Mouse (Mus musculus): ENCODE measurements around the gene Pacs1.
"Not testable (repeated sequence)": the region's sequence is repeated elsewhere in the genome, so short reads cannot be mapped to it uniquely, and the experiment has no call there.

The Pacs1 gene

GRCm38 (mm10) chr19:5268875-5269274 lies 4.0 kb downstream of the Pacs1 start:
- no peak for DNase-seq (ENCODE audit: low read depth in 1 of 2, low spot score in 2 of 2)

DNA sequence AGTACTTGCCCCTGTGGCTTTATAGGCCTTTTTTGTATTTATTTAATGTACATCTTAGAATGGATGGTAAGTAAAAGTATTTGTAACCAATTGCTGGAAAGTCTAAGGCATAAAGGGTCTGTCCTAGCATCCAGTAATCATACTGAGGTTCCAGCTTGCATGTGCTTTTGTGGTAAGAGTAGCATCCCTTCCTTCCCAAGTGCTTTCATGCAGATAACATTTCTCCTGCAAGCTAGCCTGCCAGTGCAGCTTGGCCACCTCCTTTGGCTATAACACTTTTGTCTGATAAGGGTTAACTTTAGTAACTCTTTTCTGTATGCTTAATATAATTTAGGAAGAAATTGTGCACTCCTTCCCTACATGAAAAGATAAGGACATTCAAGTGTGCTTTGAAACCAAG lies 4.9 kb downstream of the Pacs1 start:
- DNase-seq (ENCODE audit: low read depth in 1 of 2, low spot score in 2 of 2): no peak

DNA sequence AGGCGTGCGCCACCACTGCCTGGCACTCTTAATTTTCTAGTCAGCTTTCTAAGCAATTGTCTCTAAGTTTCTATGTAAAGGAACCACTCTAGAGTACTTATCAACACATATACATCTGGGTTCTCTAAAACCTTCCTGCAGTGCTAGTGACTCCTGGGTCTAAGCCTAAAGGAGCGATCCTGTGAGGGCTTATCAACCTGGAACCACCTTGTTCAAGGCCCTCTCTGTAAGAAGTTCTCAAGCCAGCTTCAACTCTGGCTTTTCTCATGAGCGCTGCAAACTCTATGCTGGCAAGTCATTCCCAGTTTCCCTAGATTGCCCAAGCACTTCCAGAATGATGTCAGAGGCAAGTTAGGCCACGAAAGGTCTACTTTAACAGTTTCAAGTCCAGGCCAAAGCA lies 5.9 kb downstream of the Pacs1 start:
- no peak for DNase-seq (ENCODE audit: low read depth in 1 of 2, low spot score in 2 of 2)

- DNase-seq (ENCODE audit: low read depth in 1 of 2, low spot score in 2 of 2): peak in 1 of 2 experiments; percentile 13
Measured at GRCm38 (mm10) chr19:5257140-5257539, 15.8 kb downstream of the Pacs1 start.

DNA sequence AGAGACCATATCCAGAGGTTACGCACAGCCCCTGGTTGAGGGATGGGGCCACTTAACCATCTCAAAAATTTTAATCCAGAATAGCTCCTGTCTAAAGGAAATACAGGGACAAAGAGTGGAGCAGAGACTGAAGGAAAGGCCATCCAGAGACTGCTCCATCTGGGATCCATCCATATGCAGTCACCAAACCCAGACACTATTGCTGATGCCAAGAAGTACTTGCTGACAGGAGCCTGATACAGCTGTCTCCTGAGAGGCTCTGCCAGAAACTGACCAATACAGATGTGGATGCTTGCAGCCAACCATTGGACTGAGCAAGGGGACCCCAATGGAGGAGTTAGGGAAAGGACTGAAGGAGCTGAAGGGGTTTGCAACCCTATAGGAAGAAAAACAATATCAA lies 35.9 kb downstream of the Pacs1 start:
- DNase-seq (ENCODE audit: low read depth in 1 of 2, low spot score in 2 of 2): not testable (repeated sequence)

- DNase-seq (ENCODE audit: low read depth in 1 of 2, low spot score in 2 of 2): no peak
Measured at GRCm38 (mm10) chr19:5232696-5233095, 40.2 kb downstream of the Pacs1 start.

DNA sequence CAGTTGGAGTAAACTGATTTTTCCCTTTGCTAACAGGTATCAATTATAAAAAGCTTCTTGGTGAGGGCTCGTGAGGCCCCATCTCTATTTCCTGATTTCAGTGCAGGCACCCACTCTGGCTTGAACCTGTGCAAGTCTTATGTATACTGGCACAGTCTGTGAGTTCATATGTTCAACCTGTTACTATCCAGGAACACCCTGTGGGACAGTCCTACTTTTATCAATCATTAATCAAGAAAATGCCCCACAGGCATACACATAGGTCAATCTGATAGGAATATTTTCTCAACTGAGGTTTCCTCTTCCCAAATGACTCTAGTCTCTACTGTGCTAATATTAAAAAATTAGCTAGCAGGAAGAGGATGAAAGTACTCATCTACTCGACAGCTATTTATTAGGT lies 42.8 kb downstream of the Pacs1 start:
- DNase-seq (ENCODE audit: low read depth in 1 of 2, low spot score in 2 of 2): no peak

DNA sequence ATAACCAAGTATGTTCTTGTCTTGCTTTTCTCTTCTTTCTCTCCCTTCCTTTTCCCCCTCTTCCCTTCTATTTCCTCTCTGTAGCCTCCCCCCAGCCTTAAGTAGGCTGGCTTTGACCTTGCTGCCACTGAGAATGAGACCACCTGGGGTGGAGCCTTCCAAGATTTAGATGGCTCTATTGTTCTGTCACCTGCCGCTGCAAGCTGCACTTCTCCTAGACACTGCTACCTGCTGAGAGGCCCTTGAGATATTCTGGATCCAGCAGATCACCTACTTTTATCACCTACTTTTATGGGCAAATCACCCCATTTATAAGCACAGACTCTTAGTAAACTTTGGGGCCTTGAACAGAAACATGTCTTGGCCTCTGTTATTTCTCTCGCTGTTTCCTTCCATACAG lies 48.3 kb downstream of the Pacs1 start:
- DNase-seq (ENCODE audit: low read depth in 1 of 2, low spot score in 2 of 2): no peak

- DNase-seq (ENCODE audit: low read depth in 1 of 2, low spot score in 2 of 2): no peak
Measured at GRCm38 (mm10) chr19:5224077-5224476, 48.8 kb downstream of the Pacs1 start.

DNA sequence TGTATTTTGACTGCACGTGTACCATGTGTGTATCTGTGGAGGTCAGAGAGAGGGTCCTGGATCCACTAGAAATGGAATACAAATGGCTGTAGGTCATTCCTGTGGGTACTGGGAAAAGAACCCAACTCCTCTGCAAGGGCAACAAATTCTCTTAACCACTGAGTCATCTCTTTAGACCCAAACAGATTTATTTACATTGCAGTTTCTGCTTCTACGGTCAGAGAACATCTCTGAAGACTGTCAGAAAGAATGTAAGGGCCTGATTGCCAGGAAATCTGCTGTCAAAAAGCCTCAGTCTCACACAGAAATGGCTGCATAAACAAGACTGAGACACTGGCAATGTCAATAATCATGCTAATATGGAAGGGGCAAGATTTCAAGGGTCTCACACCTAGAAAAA lies 51.0 kb downstream of the Pacs1 start:
- no peak for DNase-seq (ENCODE audit: low read depth in 1 of 2, low spot score in 2 of 2)

DNA sequence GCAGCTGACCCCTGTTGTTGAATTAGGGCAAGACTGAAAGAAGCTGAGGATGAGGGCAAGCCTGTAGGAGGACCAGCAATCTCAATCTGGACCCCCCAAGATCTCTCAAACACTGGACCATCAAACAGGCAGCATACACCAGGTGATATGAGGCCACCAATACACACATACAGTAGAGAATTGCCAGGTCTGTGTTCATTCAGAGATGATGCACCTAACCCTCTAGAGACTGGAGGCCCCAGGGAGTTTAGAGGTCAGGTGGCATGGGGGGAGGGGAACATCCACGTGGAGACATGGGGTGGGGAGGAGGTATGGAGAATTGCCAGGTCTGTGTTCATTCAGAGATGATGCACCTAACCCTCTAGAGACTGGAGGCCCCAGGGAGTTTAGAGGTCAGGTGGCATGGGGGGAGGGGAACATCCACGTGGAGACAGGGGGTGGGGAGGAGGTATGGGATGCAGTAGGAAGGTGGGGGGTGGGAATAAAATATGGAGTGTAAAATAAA lies 51.6 kb downstream of the Pacs1 start:
- not testable (repeated sequence) for DNase-seq (ENCODE audit: low read depth in 1 of 2, low spot score in 2 of 2)

DNA sequence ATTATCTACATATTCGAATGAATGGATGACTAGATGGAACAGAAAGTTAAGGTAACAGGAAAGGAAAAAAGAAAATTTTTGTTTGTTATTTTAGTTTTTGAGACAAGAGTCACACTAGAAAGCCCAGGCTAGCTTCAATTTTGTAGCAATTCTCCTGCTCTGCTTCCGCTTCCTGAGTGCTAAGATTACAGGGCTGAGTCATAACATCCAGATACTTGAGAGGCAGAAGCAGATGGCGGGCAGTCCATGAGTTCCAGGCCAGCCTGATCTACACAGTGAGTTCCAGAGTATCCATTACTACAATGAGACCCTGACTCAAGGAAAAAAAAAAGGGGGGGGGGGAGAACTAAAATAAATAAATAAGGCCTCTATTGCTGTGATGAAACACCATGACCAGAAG lies 52.5 kb downstream of the Pacs1 start:
- no peak for DNase-seq (ENCODE audit: low read depth in 1 of 2, low spot score in 2 of 2)

DNA sequence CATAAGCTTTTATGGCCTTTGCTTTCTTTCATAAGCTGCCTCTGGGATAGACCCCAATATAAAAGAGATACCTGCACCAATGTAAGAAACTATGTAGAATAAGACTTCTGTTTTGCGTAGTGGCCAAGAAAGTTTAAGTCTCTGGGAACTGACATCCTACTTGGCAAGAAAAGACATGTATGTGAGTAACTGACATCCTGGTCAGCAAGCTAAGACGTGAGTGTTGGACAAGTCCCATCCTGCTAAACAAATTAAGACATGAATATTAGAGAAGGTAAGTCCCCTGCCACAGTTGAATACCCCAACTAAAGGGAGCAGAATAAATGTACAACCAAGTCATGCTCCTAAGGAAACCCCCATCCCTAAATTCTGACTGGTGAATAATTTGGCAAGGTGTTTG lies 71.2 kb downstream of the Pacs1 start:
- DNase-seq (ENCODE audit: low read depth in 1 of 2, low spot score in 2 of 2): no peak

GRCm38 (mm10) chr19:5200617-5201016 lies 72.3 kb downstream of the Pacs1 start:
- DNase-seq (ENCODE audit: low read depth in 1 of 2, low spot score in 2 of 2): not testable (repeated sequence)

DNA sequence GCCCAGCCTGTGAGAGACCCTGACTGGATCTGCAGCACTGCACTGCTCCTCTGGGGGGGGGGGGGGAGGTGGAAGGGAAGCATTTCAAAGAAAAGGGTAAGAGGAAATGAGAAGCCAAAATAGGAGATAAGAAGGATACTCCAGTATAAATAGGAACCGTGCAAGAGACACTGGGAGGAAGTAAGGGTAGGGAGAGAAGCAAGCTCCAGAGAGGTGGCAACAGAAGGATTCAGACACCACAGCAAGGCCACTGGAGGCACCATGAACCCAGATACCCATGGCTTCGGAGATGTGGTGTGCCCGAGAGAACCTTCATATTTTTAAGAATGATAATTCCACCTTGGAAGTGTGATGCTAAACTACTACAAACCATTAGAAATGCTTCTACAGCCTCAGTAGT lies 74.4 kb downstream of the Pacs1 start:
- DNase-seq (ENCODE audit: low read depth in 1 of 2, low spot score in 2 of 2): no peak

- DNase-seq (ENCODE audit: low read depth in 1 of 2, low spot score in 2 of 2): no peak
Measured at GRCm38 (mm10) chr19:5195417-5196035, 77.4 kb downstream of the Pacs1 start.

DNA sequence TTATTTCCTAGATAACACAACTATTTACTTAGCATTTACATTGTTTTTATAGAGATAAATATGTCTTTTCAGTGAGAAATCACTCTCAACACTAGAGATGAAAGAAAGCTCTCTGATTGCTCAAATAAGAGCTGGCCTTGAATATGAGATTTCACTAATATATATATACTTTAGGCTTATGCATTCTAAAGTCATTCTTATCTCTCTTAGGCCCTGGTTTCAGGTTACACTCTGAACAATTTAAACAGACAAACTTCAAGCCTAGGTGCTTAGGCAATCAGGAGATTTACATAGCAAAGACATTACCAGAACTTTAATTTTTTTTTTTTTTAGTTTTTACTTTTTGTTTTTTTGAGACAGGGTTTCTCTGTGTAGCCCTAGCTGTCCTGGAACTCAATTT lies 80.5 kb downstream of the Pacs1 start:
- DNase-seq (ENCODE audit: low read depth in 1 of 2, low spot score in 2 of 2): no peak

DNA sequence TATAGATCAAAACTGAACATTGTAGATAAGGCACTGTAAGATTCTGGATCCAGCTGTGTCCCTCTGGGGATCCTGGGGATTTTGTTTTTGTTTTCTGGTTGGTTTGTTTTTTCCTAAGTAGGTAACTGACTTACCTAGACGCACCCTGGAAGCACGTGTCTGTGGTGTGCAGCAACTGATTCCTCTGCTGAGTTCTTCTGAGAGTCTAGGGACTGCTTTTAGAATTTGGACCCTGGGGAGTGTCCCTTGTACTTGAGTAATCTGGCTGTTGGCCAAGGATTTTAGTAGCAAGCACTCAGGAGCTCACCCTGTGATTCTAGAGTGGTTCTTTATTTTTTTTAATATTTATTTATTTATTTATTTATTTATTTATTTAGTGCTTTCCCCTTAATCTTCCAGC lies 85.5 kb downstream of the Pacs1 start:
- DNase-seq (ENCODE audit: low read depth in 1 of 2, low spot score in 2 of 2): no peak

GRCm38 (mm10) chr19:5181926-5182325 lies 91.0 kb downstream of the Pacs1 start:
- DNase-seq (ENCODE audit: low read depth in 1 of 2, low spot score in 2 of 2): no peak

DNA sequence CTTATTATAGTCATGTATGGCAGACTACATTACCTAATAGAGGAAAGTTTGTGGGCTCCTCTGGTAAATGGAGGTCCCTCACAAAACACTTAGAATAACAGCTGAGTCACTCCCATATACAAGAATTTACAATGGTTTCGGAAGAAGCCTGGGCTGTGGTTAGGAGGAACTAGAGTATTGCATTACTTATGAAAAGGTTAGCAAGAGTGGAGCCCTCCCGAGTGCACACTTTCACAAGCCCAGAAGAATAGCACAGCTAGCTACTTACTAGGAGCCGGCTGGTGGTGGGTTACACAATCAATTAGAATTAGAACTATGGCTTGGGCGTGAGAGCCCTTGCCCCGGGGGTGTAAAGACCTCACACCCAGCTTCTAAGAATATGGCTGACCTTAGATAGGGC lies 94.3 kb downstream of the Pacs1 start:
- DNase-seq (ENCODE audit: low read depth in 1 of 2, low spot score in 2 of 2): peak; percentile 24 to 28

- DNase-seq (ENCODE audit: low read depth in 1 of 2, low spot score in 2 of 2): no peak
Measured at GRCm38 (mm10) chr19:5170430-5170829, 102.5 kb downstream of the Pacs1 start.

DNA sequence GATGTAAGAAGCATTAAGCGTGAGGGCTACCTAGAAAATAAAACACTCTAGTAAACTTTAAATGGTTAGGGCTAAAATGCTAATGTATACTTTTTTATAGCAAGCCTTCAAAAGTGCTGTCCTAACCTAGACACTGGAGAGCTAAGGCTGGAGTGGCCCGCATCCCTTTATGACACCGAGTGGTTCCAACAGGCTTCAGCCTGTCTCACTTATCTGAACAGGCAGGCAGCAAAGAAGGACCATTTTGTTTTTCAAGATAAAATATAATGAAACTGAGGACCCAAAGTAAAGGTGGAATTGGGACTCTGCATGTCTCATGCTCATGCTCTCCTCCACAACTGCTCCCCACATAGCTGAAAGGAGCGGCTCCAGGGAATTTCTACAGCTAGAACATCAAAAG lies 105.4 kb downstream of the Pacs1 start:
- no peak for DNase-seq (ENCODE audit: low read depth in 1 of 2, low spot score in 2 of 2)

DNA sequence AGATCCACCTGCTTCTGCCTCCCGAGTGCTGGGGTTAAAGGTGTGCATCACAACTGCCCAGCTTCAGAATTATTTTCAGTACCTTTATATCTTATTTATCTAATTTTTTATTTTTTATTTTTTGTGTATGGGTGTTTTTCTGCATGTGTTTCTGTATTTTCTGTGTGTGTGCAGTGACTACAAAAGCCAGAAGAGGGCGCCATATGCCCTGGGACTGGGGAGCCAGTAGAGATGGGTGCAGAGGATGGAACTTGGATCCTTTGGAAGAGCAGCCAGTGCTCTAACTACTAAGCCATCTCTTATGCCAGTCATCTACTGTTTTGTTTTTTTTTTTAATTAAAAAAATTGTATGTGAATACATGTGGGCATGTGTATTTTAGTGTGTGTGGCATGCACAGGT lies 108.5 kb downstream of the Pacs1 start:
- no peak for DNase-seq (ENCODE audit: low read depth in 1 of 2, low spot score in 2 of 2)

- DNase-seq (ENCODE audit: low read depth in 1 of 2, low spot score in 2 of 2): no peak
Measured at GRCm38 (mm10) chr19:5161913-5162312, 111.0 kb downstream of the Pacs1 start.
